Mouse (Mus musculus) liver, postnatal 0 days (tissue): ENCODE measurements around the gene Msi2. TPM values are rescaled to one million over a fixed set of nuclear protein-coding genes. Genes with fewer than 3 reads are reported as not detected.

ENCODE experiments used
- ATAC-seq: fragments of 200-750 bp; cut with Nextera tagmentation; 2 replicates; pipeline ENCODE4 v1.8.0; 2017; ENCODE audit warnings: mild to moderate bottlenecking, moderate library complexity
- DNase-seq: peaks from one replicate; pipeline ENCODE4 v3.0.0-alpha.2; 2016
- H3K27ac ChIP-seq: fragments of 300-500 bp; sonication (generic); 2 replicates; pipeline ENCODE4 v1.5.1; 2014; ENCODE audit warnings: antibody characterized with exemption, moderate library complexity, mild to moderate bottlenecking, low read depth
- H3K27me3 ChIP-seq: fragments of 300-500 bp; sonication (generic); 2 replicates; pipeline ENCODE4 v1.6.1; 2014; ENCODE audit warnings: low read length, control low read depth, mixed read lengths; ENCODE audit not compliant: insufficient read depth
- H3K36me3 ChIP-seq: fragments of 300-500 bp; sonication (generic); replicated peaks from 2 replicates; pipeline ENCODE4 v1.6.1; 2014; ENCODE audit warnings: mild to moderate bottlenecking, control low read depth, low read length, moderate library complexity, mixed read lengths; ENCODE audit not compliant: insufficient read depth
- H3K4me1 ChIP-seq: fragments of 300-500 bp; sonication (generic); 2 replicates; pipeline ENCODE4 v1.6.1; 2014; ENCODE audit warnings: antibody characterized with exemption, mild to moderate bottlenecking, control low read depth; ENCODE audit not compliant: insufficient read depth
- H3K4me2 ChIP-seq: fragments of 300-500 bp; sonication (generic); 2 replicates; pipeline ENCODE4 v1.6.1; 2014; ENCODE audit warnings: low read depth, mild to moderate bottlenecking, low read length, moderate library complexity, mixed read lengths
- H3K4me3 ChIP-seq: fragments of 300-500 bp; sonication (generic); 2 replicates; pipeline ENCODE4 v1.5.1; 2014; ENCODE audit warnings: low read depth, low read length
- H3K9ac ChIP-seq: fragments of 300-500 bp; sonication (generic); replicated peaks from 2 replicates; pipeline ENCODE4 v1.6.1; 2014; ENCODE audit warnings: mild to moderate bottlenecking, moderate library complexity
- H3K9me3 ChIP-seq: fragments of 300-500 bp; sonication (generic); 2 replicates; pipeline ENCODE4 v1.6.1; 2016; ENCODE audit warnings: mild to moderate bottlenecking, control low read depth, low read length, mixed read lengths
- CTCF ChIP-seq: sonication (generic); IDR thresholded peaks from 2 replicates; pipeline ENCODE4 v1.5.1; 2016; ENCODE audit warnings: antibody characterized with exemption, low read depth
- EP300 ChIP-seq: IDR thresholded peaks from 2 replicates; pipeline ENCODE4 v1.6.1; 2016; ENCODE audit warnings: antibody characterized with exemption, low read depth, mild to moderate bottlenecking
- WGBS: fragments of 180-500 bp; shearing (Covaris S2); extraction: QIAGEN DNeasy Blood & Tissue Kit; methylation state at CpG from one replicate; pipeline ENCODE4 v1.1.7; 2014; ENCODE audit not compliant: insufficient replicate concordance; 5-methylcytosine and 5-hydroxymethylcytosine counted together
- polyA plus RNA-seq: library from polyadenylated mRNA; unstranded; fragments of >200 nt; fragmentation: Nextera tagmentation; extraction: Ambion mirVana; gene quantifications from 2 replicates; pipeline ENCODE4 v1.2.1, GENCODE M21; 2015

Gene Msi2
- polyA plus RNA-seq, 1 experiment from 2014 or later = 3.7 TPM

DNA sequence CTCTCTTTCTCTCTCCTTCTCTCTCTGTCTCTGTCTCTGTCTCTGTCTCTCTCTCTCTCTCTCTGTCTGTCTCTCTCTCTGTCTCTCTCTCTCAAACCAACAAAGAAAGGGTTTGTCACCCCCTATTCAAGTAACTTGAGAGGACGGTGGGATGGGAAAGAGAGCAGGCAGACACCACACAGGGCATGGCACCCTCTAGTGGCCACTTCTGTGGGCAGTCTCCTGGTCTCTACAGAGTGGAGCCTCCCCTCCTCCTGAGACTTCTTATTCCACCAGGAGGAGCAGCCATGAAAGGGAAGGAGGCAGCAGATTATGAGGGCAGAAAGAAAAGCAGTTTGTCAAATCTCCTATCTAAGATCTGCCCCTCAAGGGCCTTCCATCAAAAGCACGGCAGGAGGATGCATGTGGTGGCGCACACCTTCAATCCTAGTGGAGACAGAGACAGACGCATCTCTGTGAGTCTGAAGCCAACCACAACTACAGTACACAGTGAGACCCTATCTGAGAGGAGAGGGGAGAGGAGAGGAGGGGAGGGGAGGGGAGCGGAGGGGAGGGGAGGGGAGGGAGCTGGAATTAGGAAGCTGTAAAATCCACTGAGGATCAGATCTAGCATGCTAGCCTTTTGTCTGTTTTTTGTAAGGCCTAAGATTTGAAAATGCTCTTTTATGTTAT is 305.8 kb downstream of the Msi2 start:
- Histone ChIP-seq H3K4me2 (no peak overlapping the region), H3K9ac (no peak overlapping the region), H3K27ac (no peak overlapping the region), H3K36me3 (no peaks in the 10 kb centered on the region), H3K27me3 (no peaks in the 10 kb centered on the region), H3K4me3 (no peak overlapping the region), H3K4me1 (no peaks in the 10 kb centered on the region), H3K9me3 (no peaks in the 10 kb centered on the region)
- TF ChIP-seq EP300 (no peak), CTCF (peak; percentile 86)
- DNase-seq = peak; percentile 68
- no peak for ATAC-seq
- WGBS = 71% methylated on average over 5 of the region's 5 CpGs

DNA sequence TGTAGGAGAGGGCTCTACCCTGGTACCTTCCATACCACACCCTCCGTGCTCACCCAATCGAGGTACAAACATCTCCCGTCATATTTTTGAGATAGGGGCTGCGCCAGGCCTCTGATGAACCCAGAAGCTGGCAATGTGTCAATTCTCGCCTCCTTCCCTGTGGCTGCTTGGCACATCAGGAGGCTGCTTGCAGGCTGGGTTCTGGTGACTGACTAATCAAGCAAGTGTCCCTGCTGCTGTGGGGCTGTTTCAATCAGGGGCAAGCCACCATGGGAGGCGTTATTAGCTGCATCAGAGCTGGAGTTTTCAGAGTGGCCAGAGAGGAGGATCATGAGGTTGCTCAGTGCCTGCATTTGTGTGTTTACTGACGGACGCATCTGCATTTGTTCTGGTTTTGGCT is 310.0 kb downstream of the Msi2 start:
- TF ChIP-seq CTCF (no peak), EP300 (no peak)
- H3K4me2 ChIP-seq = no peak overlapping the region
- no peaks in the 10 kb centered on the region for H3K27me3 ChIP-seq
- no peaks in the 10 kb centered on the region for H3K9me3 ChIP-seq
- DNase-seq (no peak), ATAC-seq (no peak)
- no peak overlapping the region for H3K27ac ChIP-seq
- 87% methylated on average over 8 of the region's 8 CpGs for WGBS
- no peak overlapping the region for H3K9ac ChIP-seq
- peaks cover 7% of the 10 kb centered on the region; the same call in 1 of the 2 replicates for H3K4me1 ChIP-seq
- H3K4me3 ChIP-seq = no peak overlapping the region
- no peaks in the 10 kb centered on the region; the same call in 1 of the 2 replicates for H3K36me3 ChIP-seq

GRCm38 (mm10) chr11:88406408-88406915 is 311.9 kb downstream of the Msi2 start:
- no peak overlapping the region for H3K4me3 ChIP-seq
- H3K27ac ChIP-seq = no peak overlapping the region
- no peaks in the 10 kb centered on the region; the same call in 1 of the 2 replicates for H3K36me3 ChIP-seq
- H3K4me1 ChIP-seq = peaks cover 7% of the 10 kb centered on the region; the same call in 1 of the 2 replicates
- no peak for TF ChIP-seq EP300
- TF ChIP-seq CTCF = no peak
- DNase-seq = no peak
- ATAC-seq = no peak
- no peak overlapping the region for H3K4me2 ChIP-seq
- H3K9ac ChIP-seq = no peak overlapping the region
- no peaks in the 10 kb centered on the region for H3K27me3 ChIP-seq
- 77% methylated on average over 3 of the region's 3 CpGs for WGBS
- H3K9me3 ChIP-seq = no peaks in the 10 kb centered on the region

- no peak overlapping the region for H3K4me3 ChIP-seq
- TF ChIP-seq EP300 (no peak), CTCF (no peak)
- DNase-seq (no peak), ATAC-seq (no peak)
- H3K4me1 ChIP-seq = peaks cover 7% of the 10 kb centered on the region; the same call in 1 of the 2 replicates
- no peak overlapping the region for H3K4me2 ChIP-seq
- H3K9me3 ChIP-seq = no peaks in the 10 kb centered on the region
- H3K9ac ChIP-seq = no peak overlapping the region
- H3K27me3 ChIP-seq = no peaks in the 10 kb centered on the region
- WGBS = 72% methylated on average over 17 of the region's 17 CpGs
- no peaks in the 10 kb centered on the region; the same call in 1 of the 2 replicates for H3K36me3 ChIP-seq
- H3K27ac ChIP-seq = no peak overlapping the region
These were observed 313.3 kb downstream of the Msi2 start for GRCm38 (mm10) chr11:88404816-88405613.

GRCm38 (mm10) chr11:88404247-88404677 is 314.1 kb downstream of the Msi2 start:
- no peak for TF ChIP-seq EP300
- TF ChIP-seq CTCF = no peak
- ATAC-seq = peak; percentile 13; the same call in 1 of the 2 replicates

DNA sequence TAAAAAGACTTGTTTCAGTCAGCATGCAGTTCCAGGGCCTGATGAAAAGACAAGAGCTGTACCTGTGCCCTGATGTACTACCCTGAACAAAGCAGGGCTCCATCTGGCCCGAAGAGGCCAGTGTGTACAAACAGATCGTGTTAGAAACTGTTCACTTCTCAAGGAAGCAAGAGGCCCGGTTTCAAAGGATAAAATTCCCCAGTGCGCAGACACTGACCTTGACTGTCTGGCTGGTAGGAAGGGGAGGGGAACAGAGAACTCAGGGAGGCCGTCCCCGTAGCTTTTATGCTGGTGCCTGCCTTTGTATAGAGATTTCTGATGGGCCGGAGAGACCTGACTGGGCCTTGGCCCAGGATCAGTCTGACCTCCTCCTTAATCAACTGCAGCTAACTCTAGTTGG is 316.0 kb downstream of the Msi2 start:
- Histone ChIP-seq H3K4me1 (peaks cover 7% of the 10 kb centered on the region; the same call in 1 of the 2 replicates), H3K4me2 (no peak overlapping the region), H3K9me3 (no peaks in the 10 kb centered on the region), H3K27me3 (no peaks in the 10 kb centered on the region), H3K4me3 (no peak overlapping the region), H3K9ac (no peak overlapping the region), H3K36me3 (no peaks in the 10 kb centered on the region; the same call in 1 of the 2 replicates), H3K27ac (no peak overlapping the region)
- 57% methylated on average over 7 of the region's 7 CpGs for WGBS
- ATAC-seq (no peak), DNase-seq (no peak)
- no peak for TF ChIP-seq EP300
- TF ChIP-seq CTCF = no peak

More at GRCm38 (mm10) chr11:88404247-88404677, 314.1 kb downstream of the Msi2 start:
- H3K4me1 ChIP-seq = peaks cover 7% of the 10 kb centered on the region; the same call in 1 of the 2 replicates
- H3K36me3 ChIP-seq = no peaks in the 10 kb centered on the region; the same call in 1 of the 2 replicates
- no peak for DNase-seq
- WGBS = 62% methylated on average over 5 of the region's 5 CpGs
- no peak overlapping the region for H3K4me3 ChIP-seq
- H3K9ac ChIP-seq = no peak overlapping the region
- no peak overlapping the region for H3K27ac ChIP-seq
- H3K4me2 ChIP-seq = no peak overlapping the region
- no peaks in the 10 kb centered on the region for H3K9me3 ChIP-seq
- no peaks in the 10 kb centered on the region for H3K27me3 ChIP-seq
